Mouse (Mus musculus) midbrain, embryonic 14.5 days (tissue): ENCODE data around the gene Trappc1. TPM values are rescaled to one million over a fixed set of nuclear protein-coding genes. Genes with fewer than 3 reads are reported as not detected.

ENCODE experiments used
- ATAC-seq: fragments of 200-750 bp; cut with Nextera tagmentation; 2 replicates; pipeline ENCODE4 v1.8.0; 2017; ENCODE audit warnings: moderate number of reproducible peaks, moderate library complexity; ENCODE audit not compliant: low FRiP score, low TSS enrichment
- DNase-seq: peaks from one replicate; pipeline ENCODE4 v3.0.0-alpha.2; 2015
- H3K27ac ChIP-seq: fragments of 300-500 bp; sonication (generic); replicated peaks from 2 replicates; pipeline ENCODE4 v1.5.1; 2014; ENCODE audit warnings: mild to moderate bottlenecking, low read depth, low read length, moderate library complexity
- H3K27me3 ChIP-seq: fragments of 300-500 bp; sonication (generic); 2 replicates; pipeline ENCODE4 v1.6.1; 2014; ENCODE audit warnings: low read length, control low read depth, mixed read lengths; ENCODE audit not compliant: control insufficient read depth, insufficient read depth
- H3K36me3 ChIP-seq: fragments of 300-500 bp; sonication (generic); 2 replicates; pipeline ENCODE4 v1.6.1; 2014; ENCODE audit warnings: low read length, control low read depth; ENCODE audit not compliant: control insufficient read depth, insufficient read depth
- H3K4me1 ChIP-seq: fragments of 300-500 bp; sonication (generic); 2 replicates; pipeline ENCODE4 v1.6.1; 2014; ENCODE audit warnings: mild to moderate bottlenecking, antibody characterized with exemption, low read length, control low read depth; ENCODE audit not compliant: control insufficient read depth, insufficient read depth
- H3K4me2 ChIP-seq: fragments of 300-500 bp; sonication (generic); 2 replicates; pipeline ENCODE4 v1.6.1; 2014; ENCODE audit warnings: mild to moderate bottlenecking, low read length, moderate library complexity
- H3K4me3 ChIP-seq: fragments of 300-500 bp; sonication (generic); replicated peaks from 2 replicates; pipeline ENCODE4 v1.5.1; 2014; ENCODE audit warnings: low read depth, low read length
- H3K9ac ChIP-seq: fragments of 300-500 bp; sonication (generic); replicated peaks from 2 replicates; pipeline ENCODE4 v1.6.1; 2014; ENCODE audit warnings: mild to moderate bottlenecking, low read length, moderate library complexity
- H3K9me3 ChIP-seq: fragments of 300-500 bp; sonication (generic); 2 replicates; pipeline ENCODE4 v1.6.1; 2016; ENCODE audit warnings: low read length, control low read depth, mixed read lengths; ENCODE audit not compliant: control insufficient read depth
- WGBS: fragments of 180-500 bp; shearing (Covaris S2); extraction: QIAGEN DNeasy Blood & Tissue Kit; methylation state at CpG from one replicate; pipeline ENCODE4 v1.1.7; 2014; 5-methylcytosine and 5-hydroxymethylcytosine counted together
- polyA plus RNA-seq: library from polyadenylated mRNA; unstranded; fragments of >200 nt; fragmentation: Nextera tagmentation; extraction: Ambion mirVana; gene quantifications from 2 replicates; pipeline ENCODE4 v1.2.1, GENCODE M21; 2014

The Trappc1 gene
- polyA plus RNA-seq, 1 experiment from 2014 or later, result 189 TPM

- H3K36me3 ChIP-seq, result peaks cover 4% of the 10 kb centered on the region; the same call in 1 of the 2 replicates
- no peak for ATAC-seq
- no peaks in the 10 kb centered on the region for H3K27me3 ChIP-seq
- DNase-seq, result peak; percentile 56
- peak within 1 kb of the TSS; percentile 100 for H3K9ac ChIP-seq
- H3K4me2 ChIP-seq, result peak within 1 kb of the TSS; percentile 96
- peak within 1 kb of the TSS; percentile 100 for H3K27ac ChIP-seq
- H3K4me3 ChIP-seq, result peak within 1 kb of the TSS; percentile 99
- under 1% methylated on average over 22 of the region's 34 CpGs for WGBS
- peaks cover 45% of the 10 kb centered on the region for H3K4me1 ChIP-seq
- no peaks in the 10 kb centered on the region for H3K9me3 ChIP-seq
These were observed 45.6 kb downstream of the Trappc1 start, which contains the start of gene Chd3 for GRCm38 (mm10) chr11:69369215-69369989. Gene Chd3, minus strand, starts transcription at chr11:69369406.

- H3K27me3 ChIP-seq, result no peaks in the 10 kb centered on the region
- peak overlapping the region; percentile 99 for H3K4me3 ChIP-seq
- H3K9ac ChIP-seq, result peak overlapping the region; percentile 100
- peak overlapping the region; percentile 100 for H3K27ac ChIP-seq
- peak overlapping the region; percentile 96 for H3K4me2 ChIP-seq
- DNase-seq, result peak; percentile 62
- H3K4me1 ChIP-seq, result peaks cover 37% of the 10 kb centered on the region
- no peak for ATAC-seq
- H3K9me3 ChIP-seq, result no peaks in the 10 kb centered on the region
- H3K36me3 ChIP-seq, result peaks cover 4% of the 10 kb centered on the region; the same call in 1 of the 2 replicates
- WGBS, result 25% methylated on average over 2 of the region's 2 CpGs
These were observed 46.4 kb downstream of the Trappc1 start for GRCm38 (mm10) chr11:69369990-69370816.

DNA sequence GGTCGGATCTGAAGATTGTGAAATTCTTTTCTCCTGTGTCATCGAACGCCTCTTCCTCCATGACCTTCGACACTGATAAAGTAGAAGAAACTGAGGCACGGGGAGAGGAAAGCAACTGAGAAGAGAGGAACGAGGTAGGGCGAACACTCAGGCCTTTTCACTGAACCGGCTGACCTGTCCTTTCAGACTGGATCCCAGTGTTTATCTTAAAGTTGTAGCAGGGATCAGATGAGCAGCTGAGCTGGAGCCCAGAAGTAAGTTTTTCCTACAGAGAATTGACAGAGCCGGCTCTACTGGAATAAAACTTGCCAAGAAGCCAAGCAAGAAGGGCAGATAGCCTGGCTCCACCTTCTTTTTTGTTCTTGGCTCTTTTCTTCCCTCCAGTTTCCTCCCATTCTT lies 47.0 kb downstream of the Trappc1 start:
- ATAC-seq, result no peak
- H3K4me2 ChIP-seq, result peak overlapping the region; percentile 45
- peaks cover 31% of the 10 kb centered on the region for H3K4me1 ChIP-seq
- no peaks in the 10 kb centered on the region for H3K27me3 ChIP-seq
- H3K4me3 ChIP-seq, result no peak overlapping the region
- peaks cover 4% of the 10 kb centered on the region; the same call in 1 of the 2 replicates for H3K36me3 ChIP-seq
- H3K9me3 ChIP-seq, result no peaks in the 10 kb centered on the region
- H3K27ac ChIP-seq, result peak overlapping the region; percentile 74
- DNase-seq, result no peak
- 6% methylated on average over 9 of the region's 9 CpGs for WGBS
- peak overlapping the region; percentile 18; the same call in 1 of the 2 replicates for H3K9ac ChIP-seq

DNA sequence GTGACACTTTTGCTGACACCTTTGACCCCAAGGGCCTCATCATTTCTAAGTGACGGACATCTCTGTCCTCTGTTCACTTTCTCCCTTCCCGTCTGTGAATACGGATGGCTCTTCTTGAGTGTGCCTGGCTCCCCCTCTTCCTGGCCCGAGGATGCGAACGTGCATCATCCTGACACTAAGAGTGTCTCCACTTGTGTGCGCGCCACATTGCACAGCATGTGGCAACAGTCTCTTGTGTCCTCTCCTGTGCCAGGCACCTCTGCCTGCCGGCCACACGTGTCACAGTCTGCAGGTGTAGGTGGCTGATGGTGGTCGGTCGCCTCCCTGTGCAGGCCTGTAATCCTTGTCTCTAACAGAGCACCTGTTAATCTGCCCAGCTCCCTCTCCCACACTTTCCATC lies 47.8 kb downstream of the Trappc1 start:
- Histone ChIP-seq H3K36me3 (peaks cover 4% of the 10 kb centered on the region; the same call in 1 of the 2 replicates), H3K4me1 (peaks cover 27% of the 10 kb centered on the region), H3K9ac (peak overlapping the region; percentile 37; the same call in 1 of the 2 replicates), H3K9me3 (no peaks in the 10 kb centered on the region), H3K27me3 (no peaks in the 10 kb centered on the region), H3K27ac (peak overlapping the region; percentile 74), H3K4me3 (peak overlapping the region; percentile 1; the same call in 1 of the 2 replicates), H3K4me2 (peak overlapping the region; percentile 45)
- WGBS, result 25% methylated on average over 12 of the region's 12 CpGs
- ATAC-seq (no peak), DNase-seq (no peak)

- ATAC-seq, result no peak
- H3K9ac ChIP-seq, result peak overlapping the region; percentile 37; the same call in 1 of the 2 replicates
These were observed 48.4 kb downstream of the Trappc1 start for GRCm38 (mm10) chr11:69372056-69372779.

DNA sequence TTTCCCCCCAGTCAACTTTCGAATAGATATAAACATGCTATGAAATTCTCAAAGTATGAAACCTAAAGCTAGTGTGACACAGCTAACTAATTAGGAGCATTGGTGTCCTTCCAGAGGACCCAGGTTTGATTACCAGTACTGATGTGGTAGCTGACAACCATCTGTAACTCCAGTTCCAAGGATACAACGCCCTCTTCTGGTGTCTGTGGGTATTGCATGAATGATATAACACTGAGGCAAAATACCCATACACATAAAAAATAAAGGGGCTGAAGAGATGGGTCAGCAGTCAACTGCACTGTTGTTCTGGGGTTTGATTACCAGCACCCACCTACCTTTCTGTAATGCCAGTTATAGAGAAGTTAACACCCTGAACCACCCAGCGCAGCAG lies 49.0 kb downstream of the Trappc1 start:
- Histone ChIP-seq H3K9me3 (no peaks in the 10 kb centered on the region), H3K4me3 (no peak overlapping the region), H3K4me2 (no peak overlapping the region), H3K9ac (no peak overlapping the region), H3K27me3 (no peaks in the 10 kb centered on the region), H3K4me1 (peaks cover 26% of the 10 kb centered on the region), H3K36me3 (peaks cover 4% of the 10 kb centered on the region; the same call in 1 of the 2 replicates), H3K27ac (no peak overlapping the region; the same call in 1 of the 2 replicates)
- ATAC-seq (no peak), DNase-seq (no peak)
- WGBS, result 68% methylated on average over 3 of the region's 3 CpGs

More at GRCm38 (mm10) chr11:69372056-69372779, 48.4 kb downstream of the Trappc1 start:
- peaks cover 4% of the 10 kb centered on the region; the same call in 1 of the 2 replicates for H3K36me3 ChIP-seq
- H3K9me3 ChIP-seq, result no peaks in the 10 kb centered on the region
- peak; percentile 52 for DNase-seq
- no peaks in the 10 kb centered on the region for H3K27me3 ChIP-seq
- WGBS, result 40% methylated on average over 12 of the region's 12 CpGs
- H3K27ac ChIP-seq, result peak overlapping the region; percentile 74
- peak overlapping the region; percentile 45 for H3K4me2 ChIP-seq
- no peak overlapping the region for H3K4me3 ChIP-seq
- peaks cover 27% of the 10 kb centered on the region for H3K4me1 ChIP-seq

DNA sequence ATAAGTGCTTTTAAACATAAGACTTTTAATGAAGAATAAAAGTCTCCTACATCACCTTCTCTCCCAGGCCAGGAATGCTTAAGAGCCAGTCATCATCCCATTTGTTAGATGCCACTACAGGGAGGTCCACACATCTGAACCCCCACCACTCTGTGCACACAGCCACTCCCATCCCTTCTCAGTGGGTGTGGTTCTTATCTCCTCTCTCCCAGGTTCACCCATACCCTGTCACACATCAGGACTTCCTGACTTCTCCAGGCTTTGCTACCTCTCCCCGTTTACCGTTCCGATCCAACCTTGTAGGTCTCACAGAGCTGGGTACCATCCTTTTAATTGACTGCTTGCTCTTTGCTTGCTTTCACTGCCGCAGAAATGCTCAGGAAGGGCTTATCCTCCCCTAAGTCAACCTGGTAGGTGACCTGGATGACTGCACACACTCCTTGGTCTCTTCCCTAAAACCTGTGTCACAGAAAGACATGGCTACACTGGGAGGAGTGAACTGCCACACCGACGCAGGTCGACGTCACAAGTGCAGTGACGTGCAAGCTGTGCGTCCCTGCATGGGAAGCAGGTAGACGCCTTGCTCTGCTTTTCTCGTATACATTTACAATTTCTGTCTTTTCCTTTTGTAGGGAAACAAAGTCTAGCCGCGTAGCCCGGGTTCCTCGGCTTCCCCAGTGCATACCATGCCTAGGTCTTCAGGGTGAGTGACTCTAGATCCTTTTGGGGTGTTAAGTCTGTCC lies 49.6 kb downstream of the Trappc1 start:
- H3K9me3 ChIP-seq, result no peaks in the 10 kb centered on the region
- no peaks in the 10 kb centered on the region for H3K27me3 ChIP-seq
- DNase-seq (no peak), ATAC-seq (no peak)
- 96% methylated on average over 16 of the region's 16 CpGs for WGBS
- H3K4me1 ChIP-seq, result peaks cover 23% of the 10 kb centered on the region
- no peak overlapping the region for H3K27ac ChIP-seq
- peaks cover 4% of the 10 kb centered on the region; the same call in 1 of the 2 replicates for H3K36me3 ChIP-seq
- no peak overlapping the region for H3K4me3 ChIP-seq
- no peak overlapping the region for H3K9ac ChIP-seq
- H3K4me2 ChIP-seq, result no peak overlapping the region
